Mouse (Mus musculus): Measurements from ENCODE around the gene Rps6ka2.

DNA sequence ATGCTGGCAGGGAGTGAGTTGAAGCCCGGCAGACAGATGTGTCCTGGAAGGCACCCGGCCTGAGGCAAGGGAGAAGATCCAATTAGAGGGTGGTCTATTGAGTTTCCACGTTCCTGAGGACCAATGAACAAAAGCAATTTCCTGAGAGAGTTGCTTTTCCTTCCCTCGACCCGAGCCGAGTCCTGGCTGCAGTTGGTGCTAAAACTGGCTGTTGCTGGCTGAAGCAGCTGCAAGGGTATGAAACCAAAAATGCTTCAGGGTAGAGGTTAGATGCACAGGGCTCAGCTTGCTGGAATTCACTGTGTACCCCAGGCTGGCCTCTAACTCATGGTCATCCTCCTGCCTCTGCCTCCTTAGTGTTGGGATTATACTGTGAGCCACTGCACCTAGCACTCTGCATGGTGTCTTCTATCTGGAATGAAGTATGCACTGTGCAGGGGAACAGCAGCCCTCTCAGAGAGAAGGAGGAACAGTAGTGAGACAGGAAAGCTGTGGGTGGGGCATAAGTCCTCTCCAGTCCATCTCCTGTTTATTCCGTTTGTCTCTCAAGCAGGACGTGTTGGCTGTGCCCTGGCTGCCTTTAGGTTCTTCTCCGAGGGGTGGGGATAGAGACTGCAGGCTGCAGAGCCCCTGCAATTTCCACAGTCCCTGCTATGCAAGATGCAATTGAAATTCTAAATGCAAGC lies 24.4 kb upstream of the Rps6ka2 start:
- TF ChIP-seq CTCF (IDR thresholded peaks at IDR 0.05; ENCODE audit: control insufficient read depth, insufficient read depth, low read length) (no peak), POLR2A (IDR thresholded peaks at IDR 0.05; ENCODE audit: borderline replicate concordance, control insufficient read depth, low read depth, low read length) (no peak)
